Mouse (Mus musculus) myocyte (in vitro differentiated cells): ENCODE results near the gene Fam98a. TPM values are rescaled to one million over a fixed set of nuclear protein-coding genes. Genes with fewer than 3 reads are reported as not detected.

Experiments used
- H3K27me3 ChIP-seq: one replicate; pipeline ENCODE4 v1.6.1; 2011; ENCODE audit not compliant: control insufficient read depth, insufficient read depth, insufficient read length
- H3K36me3 ChIP-seq: one replicate; pipeline ENCODE4 v1.6.1; 2011; ENCODE audit not compliant: control insufficient read depth, insufficient read depth
- H3K4me2 ChIP-seq: one replicate; pipeline ENCODE4 v1.6.1; 2011; ENCODE audit warnings: low read depth, control low read depth
- H3K4me3 ChIP-seq: one replicate; pipeline ENCODE4 v1.5.1; 2011; ENCODE audit warnings: mild to moderate bottlenecking, control low read depth, moderate library complexity
- H3K79me2 ChIP-seq: one replicate; pipeline ENCODE4 v1.6.1; 2011; ENCODE audit not compliant: control insufficient read depth, insufficient read depth
- H3ac ChIP-seq: one replicate; pipeline ENCODE4 v1.6.1; 2011; ENCODE audit not compliant: control insufficient read depth, insufficient read length
- MYOD1 ChIP-seq, 3 experiments: IDR thresholded peaks; one replicate each; pipeline ENCODE4 v1.6.1; 2011; ENCODE audit warnings: control low read depth in 2 of 3, low read depth in 2 of 3, mild to moderate bottlenecking in 2 of 3, moderate library complexity in 1 of 3; ENCODE audit not compliant: insufficient read length in 2 of 3, control insufficient read depth in 1 of 3
- POLR2A ChIP-seq: IDR thresholded peaks from one replicate; pipeline ENCODE4 v1.6.1; 2011; ENCODE audit warnings: low read depth, mild to moderate bottlenecking, control low read depth, moderate library complexity; ENCODE audit not compliant: insufficient read length
- POLR2AphosphoS2 ChIP-seq: IDR thresholded peaks from one replicate; pipeline ENCODE4 v1.6.1; 2011; ENCODE audit warnings: low read depth, control low read depth; ENCODE audit not compliant: insufficient read length
- polyA plus RNA-seq: library from polyadenylated mRNA; unstranded; fragments of >200 nt; fragmentation: generic; extraction: Trizol; gene quantifications from one replicate; pipeline ENCODE4 v1.2.1, GENCODE M21; 2012; ENCODE audit warnings: missing spikeins

Gene Fam98a
- polyA plus RNA-seq, 1 experiment: 27.9 TPM

- H3ac ChIP-seq: no peak overlapping the region
- H3K4me2 ChIP-seq: no peak overlapping the region
- H3K27me3 ChIP-seq: no peaks in the 10 kb centered on the region
- no peaks in the 10 kb centered on the region for H3K79me2 ChIP-seq
- H3K4me3 ChIP-seq: no peak overlapping the region
- TF ChIP-seq POLR2AphosphoS2: no peak
- TF ChIP-seq POLR2A: no peak
- no peak for TF ChIP-seq MYOD1 (IDR thresholded peaks at IDR 0.05; ENCODE audit: control insufficient read depth in 1 of 3, insufficient read length in 2 of 3, low read depth in 2 of 3)
- H3K36me3 ChIP-seq: no peaks in the 10 kb centered on the region
Observed at GRCm38 (mm10) chr17:75495213-75495612, 56.5 kb downstream of the Fam98a start.

Other genes starting within 250 kb of the Fam98a start
- 0.46 TPM for gene Rasgrp3, start 116.0 kb downstream of the Fam98a start, polyA plus RNA-seq